Mouse (Mus musculus): Measurements from ENCODE around the gene Ppp1r15b.

DNA sequence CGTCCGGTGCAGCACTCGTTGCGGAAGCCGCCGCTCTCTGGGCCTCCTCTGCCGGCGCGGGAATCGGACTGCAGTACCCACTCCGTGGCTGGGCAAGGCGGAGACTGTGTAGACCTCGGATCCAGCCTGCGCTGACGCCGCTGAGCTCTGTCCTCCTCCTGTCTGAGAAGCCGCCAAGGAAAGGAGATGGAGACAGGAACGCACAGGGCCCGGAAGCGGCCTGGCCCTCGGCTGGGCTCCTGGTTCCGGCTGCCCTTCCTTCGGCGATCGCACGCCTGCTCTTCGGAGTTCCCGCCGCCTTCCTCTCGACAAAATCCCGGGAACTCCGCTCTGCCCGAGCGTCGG is 590 bp downstream of the Ppp1r15b start:
- TF ChIP-seq EP300 (optimal IDR thresholded peaks at IDR 0.05) (no peak), CTCF (IDR thresholded peaks at IDR 0.05; ENCODE audit: low read depth) (no peak)
